Mouse (Mus musculus) hindbrain, embryonic 16.5 days (tissue): ENCODE data around the gene Mrpl22. TPM values are rescaled to one million over a fixed set of nuclear protein-coding genes. Genes with fewer than 3 reads are reported as not detected.

Experiments
- ATAC-seq: fragments of 200-750 bp; cut with Nextera tagmentation; 2 replicates; pipeline ENCODE4 v1.8.0; 2017; ENCODE audit warnings: moderate TSS enrichment, moderate library complexity
- H3K27ac ChIP-seq: fragments of 300-500 bp; sonication (generic); 2 replicates; pipeline ENCODE4 v1.5.1; 2014; ENCODE audit warnings: low read depth, mild to moderate bottlenecking, control low read depth, low read length, moderate library complexity
- H3K27me3 ChIP-seq: fragments of 300-500 bp; sonication (generic); replicated peaks from 2 replicates; pipeline ENCODE4 v1.6.1; 2014; ENCODE audit warnings: low read length; ENCODE audit not compliant: control insufficient read depth, insufficient read depth
- H3K36me3 ChIP-seq: fragments of 300-500 bp; sonication (generic); 2 replicates; pipeline ENCODE4 v1.6.1; 2014; ENCODE audit warnings: mild to moderate bottlenecking, low read length, moderate library complexity, mixed read lengths; ENCODE audit not compliant: control insufficient read depth, insufficient read depth
- H3K4me1 ChIP-seq: fragments of 300-500 bp; sonication (generic); 2 replicates; pipeline ENCODE4 v1.6.1; 2014; ENCODE audit warnings: low read depth, low read length; ENCODE audit not compliant: control insufficient read depth, insufficient read depth
- H3K4me2 ChIP-seq: fragments of 300-500 bp; sonication (generic); 2 replicates; pipeline ENCODE4 v1.6.1; 2014; ENCODE audit warnings: mild to moderate bottlenecking, low read length, control low read depth, moderate library complexity
- H3K4me3 ChIP-seq: fragments of 300-500 bp; sonication (generic); 2 replicates; pipeline ENCODE4 v1.5.1; 2014; ENCODE audit warnings: mild to moderate bottlenecking, low read length, control low read depth, moderate library complexity
- H3K9ac ChIP-seq: fragments of 300-500 bp; sonication (generic); 2 replicates; pipeline ENCODE4 v1.6.1; 2014; ENCODE audit warnings: low read depth, mild to moderate bottlenecking, control low read depth, low read length, moderate library complexity
- H3K9me3 ChIP-seq: fragments of 300-500 bp; sonication (generic); 2 replicates; pipeline ENCODE4 v1.6.1; 2014; ENCODE audit warnings: mild to moderate bottlenecking, low read length, moderate library complexity; ENCODE audit not compliant: control insufficient read depth
- WGBS: fragments of 180-500 bp; shearing (Covaris S2); extraction: QIAGEN DNeasy Blood & Tissue Kit; methylation state at CpG from one replicate; pipeline ENCODE4 v1.1.7; 2014; 5-methylcytosine and 5-hydroxymethylcytosine counted together
- polyA plus RNA-seq: library from polyadenylated mRNA; unstranded; fragments of >200 nt; fragmentation: Nextera tagmentation; extraction: Ambion mirVana; gene quantifications from 2 replicates; pipeline ENCODE4 v1.2.1, GENCODE M21; 2015

Gene Mrpl22
- polyA plus RNA-seq: 90.2 and 92.1 TPM in 2 replicates

DNA sequence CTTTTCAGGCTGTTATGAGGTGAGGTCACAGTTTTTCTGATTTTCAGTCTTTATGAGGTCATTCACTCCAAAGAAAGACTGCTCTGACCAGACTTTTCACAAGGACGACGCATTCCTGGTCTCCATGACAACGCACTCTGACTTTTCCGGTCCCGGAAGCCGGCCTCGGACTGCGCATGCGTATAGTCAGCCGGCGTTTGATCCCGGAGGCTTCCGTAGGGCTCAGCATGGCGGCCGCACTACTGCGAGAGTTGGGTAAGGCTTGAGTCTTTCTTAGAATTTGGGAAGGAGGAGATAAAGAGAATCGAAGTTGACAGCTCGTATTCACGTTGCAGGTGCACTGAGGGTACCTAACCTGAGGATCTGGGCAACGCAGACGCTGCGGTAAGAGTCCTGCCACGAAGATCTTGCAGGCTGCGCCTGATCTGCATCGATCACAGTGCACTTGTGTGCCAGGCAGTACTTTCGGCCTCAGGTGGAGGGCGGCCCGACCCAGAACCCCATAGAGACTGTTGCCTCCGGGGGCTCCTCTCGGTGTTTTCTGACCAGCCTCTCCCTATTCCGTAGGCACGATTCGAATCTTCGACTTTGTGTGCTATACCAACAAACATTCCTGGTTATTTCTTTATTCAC lies at the start of gene Mrpl22:
Gene Mrpl22 (plus strand): TSS at position 203 of the 633 bp plus-strand sequence.
- H3K36me3 ChIP-seq: peaks cover 13% of the 10 kb centered on the region
- peak within 1 kb of the TSS; percentile 75 for H3K4me3 ChIP-seq
- ATAC-seq: peak; percentile 81
- peak within 1 kb of the TSS; percentile 73 for H3K4me2 ChIP-seq
- WGBS: 1% methylated on average over 34 of the region's 34 CpGs
- peaks cover 17% of the 10 kb centered on the region for H3K4me1 ChIP-seq
- no peaks in the 10 kb centered on the region for H3K9me3 ChIP-seq
- no peaks in the 10 kb centered on the region for H3K27me3 ChIP-seq
- peak within 1 kb of the TSS; percentile 66 for H3K27ac ChIP-seq
- H3K9ac ChIP-seq: peak within 1 kb of the TSS; percentile 72

- H3K9me3 ChIP-seq: no peaks in the 10 kb centered on the region
- 71% methylated on average over 2 of the region's 2 CpGs for WGBS
Observed at GRCm38 (mm10) chr11:58123711-58124110, 47.8 kb upstream of the Mrpl22 start.

GRCm38 (mm10) chr11:58125021-58125420 lies 46.4 kb upstream of the Mrpl22 start:
- Histone ChIP-seq H3K27ac (no peak overlapping the region), H3K27me3 (no peaks in the 10 kb centered on the region), H3K9me3 (no peaks in the 10 kb centered on the region), H3K9ac (no peak overlapping the region), H3K4me1 (no peaks in the 10 kb centered on the region), H3K4me3 (no peak overlapping the region), H3K4me2 (no peak overlapping the region), H3K36me3 (peaks cover 32% of the 10 kb centered on the region)
- no peak for ATAC-seq
- 80% methylated on average over 11 of the region's 11 CpGs for WGBS

More at GRCm38 (mm10) chr11:58123711-58124110, 47.8 kb upstream of the Mrpl22 start:
- H3K4me3 ChIP-seq: no peak overlapping the region
- peaks cover 28% of the 10 kb centered on the region for H3K36me3 ChIP-seq
- H3K9ac ChIP-seq: no peak overlapping the region
- no peak overlapping the region for H3K27ac ChIP-seq
- H3K4me2 ChIP-seq: no peak overlapping the region
- no peaks in the 10 kb centered on the region for H3K27me3 ChIP-seq
- no peaks in the 10 kb centered on the region for H3K4me1 ChIP-seq
- no peak for ATAC-seq

GRCm38 (mm10) chr11:58126397-58127160 lies 44.9 kb upstream of the Mrpl22 start:
- Histone ChIP-seq H3K4me1 (no peaks in the 10 kb centered on the region), H3K4me2 (no peak overlapping the region), H3K9ac (no peak overlapping the region), H3K36me3 (peaks cover 31% of the 10 kb centered on the region), H3K9me3 (no peaks in the 10 kb centered on the region), H3K4me3 (no peak overlapping the region), H3K27me3 (no peaks in the 10 kb centered on the region), H3K27ac (peak overlapping the region; percentile 14; the same call in 1 of the 2 replicates)
- WGBS: 64% methylated on average over 7 of the region's 7 CpGs
- no peak for ATAC-seq

DNA sequence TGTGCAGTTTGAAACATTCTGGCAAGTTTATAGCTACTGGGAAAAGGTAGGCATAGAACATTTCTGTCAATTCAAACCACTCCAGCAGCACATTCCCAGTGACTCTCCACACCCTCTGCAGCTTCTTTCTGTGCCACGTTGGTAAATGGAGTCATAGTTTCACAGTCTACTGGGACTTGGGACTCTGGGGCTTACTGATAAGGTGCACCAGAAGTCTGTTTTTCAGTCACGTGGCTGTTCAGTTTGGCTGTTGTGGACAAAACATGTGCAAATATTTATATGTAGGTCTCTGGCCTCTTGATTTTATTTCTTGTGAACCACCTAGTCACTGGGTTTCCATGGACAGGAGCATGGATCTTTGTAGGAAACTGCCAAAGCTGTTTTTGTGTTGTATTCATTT lies 43.9 kb upstream of the Mrpl22 start:
- no peak overlapping the region for H3K27ac ChIP-seq
- ATAC-seq: no peak
- no peak overlapping the region for H3K4me3 ChIP-seq
- 87% methylated on average over 2 of the region's 2 CpGs for WGBS
- no peaks in the 10 kb centered on the region for H3K4me1 ChIP-seq
- peaks cover 30% of the 10 kb centered on the region for H3K36me3 ChIP-seq
- no peaks in the 10 kb centered on the region for H3K9me3 ChIP-seq
- no peak overlapping the region for H3K9ac ChIP-seq
- no peak overlapping the region for H3K4me2 ChIP-seq
- H3K27me3 ChIP-seq: no peaks in the 10 kb centered on the region

- 87% methylated on average over 6 of the region's 6 CpGs for WGBS
- H3K9me3 ChIP-seq: no peaks in the 10 kb centered on the region
- H3K4me2 ChIP-seq: no peak overlapping the region
- no peak overlapping the region for H3K9ac ChIP-seq
- no peak for ATAC-seq
- peaks cover 34% of the 10 kb centered on the region for H3K36me3 ChIP-seq
- no peak overlapping the region for H3K27ac ChIP-seq
- no peak overlapping the region for H3K4me3 ChIP-seq
- H3K27me3 ChIP-seq: no peaks in the 10 kb centered on the region
- no peaks in the 10 kb centered on the region for H3K4me1 ChIP-seq
Observed at GRCm38 (mm10) chr11:58129302-58129843, 42.1 kb upstream of the Mrpl22 start.

DNA sequence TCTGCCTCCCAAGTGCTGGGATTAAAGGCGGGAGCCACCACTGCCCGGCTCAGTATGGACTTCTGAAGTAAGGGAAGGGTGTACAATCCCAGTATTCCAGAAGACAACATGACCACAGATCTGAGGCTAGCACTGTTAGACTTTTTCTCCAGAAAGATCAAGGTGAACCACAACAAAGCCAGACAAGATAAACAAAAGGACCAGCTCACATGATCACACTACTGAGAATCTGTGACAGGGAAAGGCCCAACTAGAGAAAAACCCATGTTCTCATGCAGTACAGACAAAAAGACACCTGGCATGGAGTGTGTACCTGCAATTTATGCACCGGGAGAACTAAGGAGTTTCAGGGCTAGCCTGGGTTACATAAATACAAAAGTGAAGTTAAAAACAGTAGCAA lies 39.4 kb upstream of the Mrpl22 start:
- H3K27ac ChIP-seq: no peak overlapping the region
- H3K4me1 ChIP-seq: no peaks in the 10 kb centered on the region
- peaks cover 46% of the 10 kb centered on the region for H3K36me3 ChIP-seq
- no peak overlapping the region for H3K9ac ChIP-seq
- ATAC-seq: no peak
- no peak overlapping the region for H3K4me3 ChIP-seq
- no peaks in the 10 kb centered on the region for H3K9me3 ChIP-seq
- WGBS: 94% methylated on average over 3 of the region's 3 CpGs
- H3K27me3 ChIP-seq: no peaks in the 10 kb centered on the region
- no peak overlapping the region for H3K4me2 ChIP-seq

DNA sequence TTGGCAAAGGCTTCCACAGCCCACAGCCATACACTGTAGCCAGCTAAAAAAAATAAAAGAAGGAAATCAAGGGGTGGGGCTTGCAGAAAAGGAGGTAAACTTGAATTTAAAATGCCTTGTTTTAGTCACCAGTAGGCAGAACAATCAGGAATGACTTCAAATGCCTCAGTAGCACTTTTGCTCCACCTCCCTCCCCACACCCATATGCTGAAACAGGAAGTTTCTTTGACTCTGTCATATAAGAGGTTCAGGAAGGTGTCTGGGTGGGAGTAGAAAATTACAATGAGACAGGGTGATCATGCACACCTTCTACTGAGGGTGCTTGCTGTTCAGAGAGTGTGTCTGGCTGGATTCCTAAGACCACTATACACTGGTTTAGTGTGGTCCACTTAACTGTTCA lies 36.6 kb upstream of the Mrpl22 start:
- Histone ChIP-seq H3K4me3 (no peak overlapping the region), H3K4me1 (no peaks in the 10 kb centered on the region), H3K27ac (no peak overlapping the region), H3K36me3 (peaks cover 51% of the 10 kb centered on the region), H3K9me3 (no peaks in the 10 kb centered on the region), H3K4me2 (no peak overlapping the region), H3K27me3 (no peaks in the 10 kb centered on the region), H3K9ac (no peak overlapping the region)
- ATAC-seq: no peak

GRCm38 (mm10) chr11:58135296-58135695 lies 36.2 kb upstream of the Mrpl22 start:
- H3K36me3 ChIP-seq: peaks cover 49% of the 10 kb centered on the region

More at GRCm38 (mm10) chr11:58135296-58135695, 36.2 kb upstream of the Mrpl22 start:
- Histone ChIP-seq H3K4me3 (no peak overlapping the region), H3K9me3 (no peaks in the 10 kb centered on the region), H3K4me2 (no peak overlapping the region), H3K4me1 (no peaks in the 10 kb centered on the region), H3K27ac (no peak overlapping the region), H3K9ac (no peak overlapping the region), H3K27me3 (no peaks in the 10 kb centered on the region)
- no peak for ATAC-seq
